9 mouse cellular contexts compared by ENCODE assay signal in the genomic region with DNA sequence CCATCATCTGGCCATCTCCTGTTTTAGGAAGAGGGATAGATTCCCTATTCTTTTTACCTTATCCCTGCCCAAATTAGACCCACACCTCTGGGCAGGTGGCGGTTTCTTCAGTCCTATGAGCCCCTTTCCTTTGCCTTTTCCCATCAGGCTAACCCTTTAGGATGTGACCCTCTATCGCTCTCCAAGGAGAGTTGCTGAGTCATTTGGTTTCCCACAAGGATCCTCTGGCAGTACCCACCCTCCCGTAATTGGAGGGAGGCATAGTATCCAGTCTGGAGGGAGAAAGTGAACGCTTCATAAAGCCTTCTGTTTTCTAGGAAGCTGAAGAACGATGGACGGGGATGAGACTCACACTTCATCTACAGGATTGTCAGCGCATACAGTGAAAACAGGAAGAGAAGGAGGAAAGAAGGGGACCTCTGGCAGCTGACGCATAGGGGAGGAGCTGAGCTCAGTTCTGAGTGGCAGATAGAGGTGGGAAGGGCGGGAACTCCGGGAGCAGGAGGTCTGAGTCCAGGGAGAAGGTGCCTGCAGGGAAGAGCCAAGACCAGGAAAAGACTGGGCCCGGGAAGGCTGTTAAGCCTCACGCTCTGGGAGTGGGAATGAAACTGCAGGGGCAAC.
A peak's percentile ranks its signal among the peaks of the same experiment; 100 is the strongest.
DNase-seq lines count a peak whose midpoint lies in the region; ATAC-seq and TF ChIP-seq lines count a peak whose summit lies in the region.
"Had no signal": no experiment of that assay in that cellular context is flagged by ENCODE, and none has a peak within 500 bp of the region (broad histone marks: within the 10 kb centered on the region; RNA-seq: fewer than 3 reads in every experiment).

No protein-coding gene starts in this region.

- peak overlapping the region; percentile 7 for H3K4me2 ChIP-seq in intestine, embryonic 14.5 days (ENCODE audit: low read length)
- 0 out of 2 replicates have a peak overlapping the region, but pooled peaks have one; percentile 32 for H3K4me2 ChIP-seq in liver, postnatal 0 days (ENCODE audit: low read depth, low read length)

- no peak overlapping the region for H3K27ac ChIP-seq in ES-E14 (ENCODE audit: insufficient read depth, low read depth, low read length, poor library complexity, severe bottlenecking)
- no peak overlapping the region for H3K27ac ChIP-seq in intestine, embryonic 14.5 days (ENCODE audit: low read depth)
- H3K27ac ChIP-seq in liver, postnatal 0 days (ENCODE audit: low read depth): no peak overlapping the region
- H3K27ac ChIP-seq: liver, embryonic 14.5 days had no signal

- in situ Hi-C loops in ES-E14 (cut with MboI; ENCODE audit: low sequenced_read_pairs in 2 of 2, unreplicated experiment in 2 of 2): no loop called here

- no peaks in the 10 kb centered on the region for H3K27me3 ChIP-seq in intestine, embryonic 14.5 days (replicated peaks; ENCODE audit: control insufficient read depth, insufficient read depth, low read length)
- no peaks in the 10 kb centered on the region for H3K27me3 ChIP-seq in liver, postnatal 0 days (ENCODE audit: insufficient read depth, low read length)

- 14% methylated on average over 12 of the region's 12 CpGs for WGBS in intestine, embryonic 14.5 days
- 10% methylated on average over 12 of the region's 12 CpGs for WGBS in liver, postnatal 0 days (ENCODE audit: insufficient replicate concordance)

- TF ChIP-seq CTCF in liver, postnatal 0 days (IDR thresholded peaks at IDR 0.05; ENCODE audit: low read depth): no peak

- H3K9me3 ChIP-seq in ES-E14 (ENCODE audit: control insufficient read depth, insufficient read depth, low read depth, low read length): no peaks in the 10 kb centered on the region
- H3K9me3 ChIP-seq in intestine, embryonic 14.5 days (ENCODE audit: control insufficient read depth, low read length): no peaks in the 10 kb centered on the region
- H3K9me3 ChIP-seq in liver, postnatal 0 days (ENCODE audit: low read length): no peaks in the 10 kb centered on the region

- H3K4me3 ChIP-seq in ES-E14 (ENCODE audit: insufficient read depth in 1 of 2, low read depth in 1 of 2, low read length in 2 of 2, poor library complexity in 1 of 2, severe bottlenecking in 1 of 2): peak overlapping the region in 1 of 2 experiments; percentile 33; a peak in 2 of 4 replicates
- no peak overlapping the region for H3K4me3 ChIP-seq in intestine, embryonic 14.5 days (ENCODE audit: low read depth, low read length)
- H3K4me3 ChIP-seq in liver, postnatal 0 days (ENCODE audit: low read depth, low read length): no peak overlapping the region

- H3K9ac ChIP-seq in ES-E14 (ENCODE audit: insufficient read depth, low read depth, low read length, poor library complexity, severe bottlenecking): no peak overlapping the region
- H3K9ac ChIP-seq in intestine, embryonic 14.5 days (ENCODE audit: low read length): no peak overlapping the region
- no peak overlapping the region for H3K9ac ChIP-seq in liver, postnatal 0 days (replicated peaks)
- H3K9ac ChIP-seq: liver, embryonic 14.5 days had no signal

- DNase-seq in cerebellum, postnatal 10 days: peak; percentile 43 to 50
- no peak for DNase-seq in cerebellum, adult 9-10 months
- peak; percentile 65 for DNase-seq in ES-E14 (ENCODE audit: low read depth, low spot score)
- DNase-seq in intestine, embryonic 14.5 days (ENCODE audit: low spot score): peak; percentile 60
- DNase-seq in liver, postnatal 0 days: no peak
- DNase-seq in spleen, postnatal 14 days (ENCODE audit: low spot score in 2 of 2): no peak
- DNase-seq in right cerebral cortex, postnatal 4 days: no peak
- no peak for DNase-seq in frontal cortex, postnatal 25 days (ENCODE audit: low spot score in 2 of 2)

- ATAC-seq in intestine, embryonic 14.5 days (replicated peaks; ENCODE audit: low FRiP score, low TSS enrichment, low read depth): peak; percentile 64; the same call in 1 of the 2 replicates
- ATAC-seq in liver, postnatal 0 days: no peak

- no peak for TF ChIP-seq EP300 in liver, postnatal 0 days (IDR thresholded peaks at IDR 0.05; ENCODE audit: low read depth)

- H3K4me1 ChIP-seq in ES-E14 (ENCODE audit: control insufficient read depth in 2 of 2, insufficient read depth in 2 of 2, low read length in 2 of 2, poor library complexity in 1 of 2): peaks cover 6 to 21% of the 10 kb centered on the region in 2 experiments
- no peaks in the 10 kb centered on the region for H3K4me1 ChIP-seq in intestine, embryonic 14.5 days (replicated peaks; ENCODE audit: control insufficient read depth, insufficient read depth, low read length)
- H3K4me1 ChIP-seq in liver, postnatal 0 days (ENCODE audit: insufficient read depth): no peaks in the 10 kb centered on the region

- no peaks in the 10 kb centered on the region for H3K36me3 ChIP-seq in ES-E14 (ENCODE audit: control insufficient read depth, insufficient read depth, low read length, poor library complexity, severe bottlenecking)
- H3K36me3 ChIP-seq in intestine, embryonic 14.5 days (ENCODE audit: control insufficient read depth, insufficient read depth, low read length): no peaks in the 10 kb centered on the region
- no peaks in the 10 kb centered on the region for H3K36me3 ChIP-seq in liver, postnatal 0 days (replicated peaks; ENCODE audit: insufficient read depth, low read length)

TF ChIP-seq in ES-E14, 5 proteins besides CTCF, POLR2A, EP300 and RAD21:
- TF ChIP-seq ZC3H11A (IDR thresholded peaks at IDR 0.05; ENCODE audit: borderline replicate concordance, low read depth, low read length): no peak
- no peak for TF ChIP-seq ZNF384 (IDR thresholded peaks at IDR 0.05; ENCODE audit: low read depth, low read length)
- peak; percentile 67 for TF ChIP-seq MAFK (IDR thresholded peaks at IDR 0.05; ENCODE audit: insufficient read depth, low read depth, low read length)
- TF ChIP-seq HCFC1 (IDR thresholded peaks at IDR 0.05; ENCODE audit: borderline replicate concordance, insufficient read depth, low read length): no peak
- no peak for TF ChIP-seq CHD2 (IDR thresholded peaks at IDR 0.05; ENCODE audit: low read depth, low read length)

Comparison
In these comparisons a context has a peak if more than half of its experiments do, and no peak if none do; other contexts are left out.
1. DNase-seq: peak in cerebellum, postnatal 10 days (2 of 2), ES-E14 (single experiment) and intestine, embryonic 14.5 days (single experiment); none in cerebellum, adult 9-10 months (single experiment), liver, postnatal 0 days (single experiment), spleen, postnatal 14 days (0 of 2), right cerebral cortex, postnatal 4 days (single experiment) and frontal cortex, postnatal 25 days (0 of 2).